Mouse (Mus musculus): ENCODE results near the gene Rd3. TPM values are rescaled to one million over a fixed set of nuclear protein-coding genes. Genes with fewer than 3 reads are reported as not detected.
A peak's percentile ranks its signal among the peaks of the same experiment; 100 is the strongest.

Rd3 gene
- 0.45 and 1.8 TPM in 2 replicates for polyA plus RNA-seq (2014; fragmentation: Nextera tagmentation; extraction: Ambion mirVana)

DNA sequence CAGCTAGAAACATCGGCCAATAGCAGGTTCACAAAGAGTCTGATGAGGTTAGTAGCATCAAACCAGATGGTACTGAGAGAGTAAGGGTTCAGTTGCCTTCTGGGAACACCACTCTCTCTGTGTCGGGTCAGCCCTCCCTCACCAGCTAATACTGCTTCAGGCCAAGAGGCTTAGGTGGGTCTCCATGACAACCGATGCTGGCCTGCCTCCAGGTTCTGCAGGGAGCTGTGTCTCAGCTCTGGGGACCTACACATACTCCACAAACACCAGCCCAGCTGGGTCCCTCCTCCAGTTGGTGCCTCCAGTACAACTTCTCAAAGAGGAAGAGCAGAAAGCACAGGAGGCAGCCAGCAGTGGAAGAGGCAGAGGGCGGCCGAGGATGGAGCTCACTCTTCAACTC lies at the start of gene Rd3:
Rd3 (plus strand) TSS at position 184 of the 400 bp plus-strand sequence.
- DNase-seq = peak; percentile 89
- H3K4me1 ChIP-seq (ENCODE audit: insufficient read depth) = 0 out of 2 replicates have a peak, but pooled peaks cover 10% of the 10 kb centered on the region

DNA sequence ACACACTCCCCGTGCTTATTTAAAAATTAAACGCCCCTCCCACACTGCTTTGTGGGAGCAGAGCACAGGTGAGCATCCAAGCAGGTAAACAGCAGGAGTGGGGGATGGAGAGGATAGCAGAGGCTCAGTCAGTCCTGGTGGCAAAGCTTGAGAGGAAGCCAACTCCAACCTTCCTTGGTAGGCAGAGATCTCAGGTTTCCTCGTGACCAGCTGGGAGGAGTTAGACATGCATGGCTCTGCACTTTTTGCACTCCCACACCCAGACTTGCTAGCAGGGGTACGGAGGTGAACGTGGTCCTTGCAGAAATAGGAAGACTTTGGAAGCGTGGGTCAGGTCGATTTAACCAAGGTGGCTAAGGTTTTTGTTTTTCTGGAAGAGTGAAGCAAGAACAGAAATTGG lies 48.8 kb upstream of the Rd3 start:
- DNase-seq = no peak
- WGBS = 62% methylated on average over 7 of the region's 7 CpGs
- no peak overlapping the region for H3K4me3 ChIP-seq (ENCODE audit: low read depth, low read length)
- ATAC-seq (ENCODE audit: insufficient read depth) = no peak
- H3K4me1 ChIP-seq (ENCODE audit: insufficient read depth) = no peaks in the 10 kb centered on the region
- H3K36me3 ChIP-seq (ENCODE audit: insufficient read depth) = no peaks in the 10 kb centered on the region
- no peak overlapping the region for H3K9ac ChIP-seq
- no peak overlapping the region for H3K4me2 ChIP-seq
- H3K27ac ChIP-seq (ENCODE audit: low read depth) = no peak overlapping the region
- no peaks in the 10 kb centered on the region for H3K9me3 ChIP-seq (ENCODE audit: low read depth, low read length)
- H3K27me3 ChIP-seq (ENCODE audit: insufficient read depth, low read length) = no peaks in the 10 kb centered on the region
- no peak for TF ChIP-seq CTCF (IDR thresholded peaks at IDR 0.05; ENCODE audit: low read depth)

More for the DNA sequence above, at the start of gene Rd3:
- H3K27me3 ChIP-seq (ENCODE audit: insufficient read depth, low read length) = no peaks in the 10 kb centered on the region
- H3K9ac ChIP-seq = no peak within 1 kb of the TSS
- ATAC-seq (ENCODE audit: insufficient read depth) = peak; percentile 78
- no peaks in the 10 kb centered on the region for H3K9me3 ChIP-seq (ENCODE audit: low read depth, low read length)
- no peak for TF ChIP-seq CTCF (IDR thresholded peaks at IDR 0.05; ENCODE audit: low read depth)
- no peak within 1 kb of the TSS for H3K27ac ChIP-seq (ENCODE audit: low read depth)
- no peaks in the 10 kb centered on the region for H3K36me3 ChIP-seq (ENCODE audit: insufficient read depth)
- WGBS = 38% methylated on average over 5 of the region's 5 CpGs
- no peak within 1 kb of the TSS for H3K4me2 ChIP-seq
- H3K4me3 ChIP-seq (ENCODE audit: low read depth, low read length) = no peak within 1 kb of the TSS

DNA sequence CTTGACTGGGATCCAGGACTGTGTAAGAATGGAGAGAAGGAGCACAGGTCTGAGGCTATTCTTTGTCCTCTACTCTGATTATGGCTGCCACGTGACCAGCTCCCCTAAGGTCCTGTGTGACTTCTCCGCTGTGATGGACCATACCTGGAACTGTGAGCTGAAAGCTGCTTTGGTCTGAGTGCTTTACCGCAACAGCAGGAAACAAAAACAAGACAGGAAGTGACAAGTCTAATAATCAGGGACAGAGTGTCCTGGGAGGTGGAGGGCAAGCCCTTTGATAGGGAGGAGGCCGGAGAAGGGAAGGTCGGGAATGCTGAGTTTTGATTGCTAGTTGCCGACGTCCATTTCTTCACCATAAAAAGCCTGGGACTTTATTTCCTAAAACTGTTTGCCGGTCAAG lies 48.1 kb upstream of the Rd3 start:
- TF ChIP-seq CTCF (IDR thresholded peaks at IDR 0.05; ENCODE audit: low read depth) = no peak
- Histone ChIP-seq H3K27ac (ENCODE audit: low read depth) (no peak overlapping the region), H3K4me1 (ENCODE audit: insufficient read depth) (no peaks in the 10 kb centered on the region), H3K4me2 (no peak overlapping the region), H3K4me3 (ENCODE audit: low read depth, low read length) (no peak overlapping the region), H3K36me3 (ENCODE audit: insufficient read depth) (no peaks in the 10 kb centered on the region), H3K9ac (no peak overlapping the region), H3K27me3 (ENCODE audit: insufficient read depth, low read length) (no peaks in the 10 kb centered on the region), H3K9me3 (ENCODE audit: low read depth, low read length) (no peaks in the 10 kb centered on the region)
- ATAC-seq (ENCODE audit: insufficient read depth) = no peak
- DNase-seq = no peak
- WGBS = 65% methylated on average over 8 of the region's 8 CpGs

DNA sequence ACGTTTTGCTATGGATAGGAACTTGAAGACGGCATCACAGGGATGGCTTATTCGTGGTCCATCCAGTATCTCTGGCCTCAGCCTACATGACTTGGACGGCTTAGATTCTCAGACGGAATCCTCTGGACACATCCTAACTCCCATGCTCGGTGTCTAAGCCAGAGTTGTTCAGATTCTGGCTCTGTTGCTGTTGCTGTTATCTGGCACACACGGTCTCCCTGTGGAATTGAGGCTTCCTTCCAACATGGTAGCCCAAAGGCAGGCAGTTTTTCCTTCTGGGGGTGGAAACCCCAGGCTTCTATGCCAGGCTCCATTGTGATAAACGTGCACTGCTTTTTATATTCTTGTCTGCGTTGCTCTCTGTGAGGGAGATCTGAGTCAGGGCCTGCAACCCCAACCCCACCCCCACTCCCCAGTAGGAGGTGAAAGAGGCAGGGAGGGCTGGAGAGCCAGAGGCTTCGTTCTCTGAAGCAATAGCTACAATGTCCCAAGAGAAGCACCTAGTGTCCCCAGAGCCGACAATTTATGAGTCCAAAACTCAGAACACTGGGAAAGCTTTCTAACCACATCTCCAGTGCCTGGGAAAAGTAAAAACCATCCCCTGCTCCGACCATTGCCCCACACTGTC lies 47.2 kb upstream of the Rd3 start:
- 64% methylated on average over 12 of the region's 12 CpGs for WGBS
- H3K27me3 ChIP-seq (ENCODE audit: insufficient read depth, low read length) = no peaks in the 10 kb centered on the region
- H3K9ac ChIP-seq = no peak overlapping the region
- no peak overlapping the region for H3K27ac ChIP-seq (ENCODE audit: low read depth)
- ATAC-seq (ENCODE audit: insufficient read depth) (no peak), DNase-seq (no peak)
- no peaks in the 10 kb centered on the region for H3K4me1 ChIP-seq (ENCODE audit: insufficient read depth)
- no peak overlapping the region for H3K4me2 ChIP-seq
- no peaks in the 10 kb centered on the region for H3K9me3 ChIP-seq (ENCODE audit: low read depth, low read length)
- H3K36me3 ChIP-seq (ENCODE audit: insufficient read depth) = no peaks in the 10 kb centered on the region
- no peak overlapping the region for H3K4me3 ChIP-seq (ENCODE audit: low read depth, low read length)
- TF ChIP-seq CTCF (IDR thresholded peaks at IDR 0.05; ENCODE audit: low read depth) = no peak

DNA sequence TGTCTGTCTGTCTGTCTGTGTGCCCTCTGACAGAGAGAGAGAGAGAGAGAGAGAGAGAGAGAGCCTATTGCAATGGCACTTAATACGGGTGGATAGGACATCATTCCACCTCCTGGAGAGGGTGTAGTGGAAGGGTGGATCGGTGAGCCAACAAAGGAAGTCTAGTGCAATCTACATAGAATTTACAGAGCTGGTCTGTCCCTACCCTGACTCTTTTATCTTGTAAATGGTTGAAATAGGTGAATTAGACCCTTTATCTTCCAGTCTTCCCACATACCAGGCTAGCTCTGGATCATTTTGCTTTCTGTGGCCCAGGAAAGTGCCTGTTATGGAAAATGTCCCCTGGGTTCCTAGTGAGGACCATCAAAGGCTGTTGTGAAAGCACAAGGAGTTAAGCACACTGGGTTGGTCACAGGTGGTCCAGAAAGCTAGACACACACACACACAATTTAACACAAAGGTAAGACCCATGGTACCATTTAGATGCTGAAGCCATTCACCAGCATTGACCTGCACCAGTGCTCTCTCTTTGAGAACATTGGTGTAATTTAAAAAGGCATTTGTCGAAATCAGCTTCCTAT lies 46.6 kb upstream of the Rd3 start:
- Histone ChIP-seq H3K4me2 (no peak overlapping the region), H3K36me3 (ENCODE audit: insufficient read depth) (no peaks in the 10 kb centered on the region), H3K27ac (ENCODE audit: low read depth) (no peak overlapping the region), H3K4me1 (ENCODE audit: insufficient read depth) (no peaks in the 10 kb centered on the region), H3K27me3 (ENCODE audit: insufficient read depth, low read length) (no peaks in the 10 kb centered on the region), H3K4me3 (ENCODE audit: low read depth, low read length) (no peak overlapping the region), H3K9me3 (ENCODE audit: low read depth, low read length) (no peaks in the 10 kb centered on the region), H3K9ac (no peak overlapping the region)
- no peak for DNase-seq
- ATAC-seq (ENCODE audit: insufficient read depth) = no peak
- 71% methylated on average over 3 of the region's 3 CpGs for WGBS
- no peak for TF ChIP-seq CTCF (IDR thresholded peaks at IDR 0.05; ENCODE audit: low read depth)

- H3K9ac ChIP-seq = no peak overlapping the region
- H3K4me2 ChIP-seq = no peak overlapping the region
- no peak for TF ChIP-seq CTCF (IDR thresholded peaks at IDR 0.05; ENCODE audit: low read depth)
- DNase-seq (no peak), ATAC-seq (ENCODE audit: insufficient read depth) (no peak)
- WGBS = 50% methylated on average over 8 of the region's 8 CpGs
- no peaks in the 10 kb centered on the region for H3K27me3 ChIP-seq (ENCODE audit: insufficient read depth, low read length)
- no peak overlapping the region for H3K4me3 ChIP-seq (ENCODE audit: low read depth, low read length)
- H3K36me3 ChIP-seq (ENCODE audit: insufficient read depth) = no peaks in the 10 kb centered on the region
- H3K9me3 ChIP-seq (ENCODE audit: low read depth, low read length) = no peaks in the 10 kb centered on the region
- H3K27ac ChIP-seq (ENCODE audit: low read depth) = no peak overlapping the region
- H3K4me1 ChIP-seq (ENCODE audit: insufficient read depth) = no peaks in the 10 kb centered on the region
These were observed 44.7 kb upstream of the Rd3 start for GRCm38 (mm10) chr1:191932286-191932985.

GRCm38 (mm10) chr1:191932986-191933632 lies 44.1 kb upstream of the Rd3 start:
- Histone ChIP-seq H3K27me3 (ENCODE audit: insufficient read depth, low read length) (no peaks in the 10 kb centered on the region), H3K27ac (ENCODE audit: low read depth) (no peak overlapping the region), H3K36me3 (ENCODE audit: insufficient read depth) (no peaks in the 10 kb centered on the region), H3K9ac (no peak overlapping the region), H3K4me1 (ENCODE audit: insufficient read depth) (no peaks in the 10 kb centered on the region), H3K4me2 (no peak overlapping the region), H3K4me3 (ENCODE audit: low read depth, low read length) (no peak overlapping the region), H3K9me3 (ENCODE audit: low read depth, low read length) (no peaks in the 10 kb centered on the region)
- ATAC-seq (ENCODE audit: insufficient read depth) = no peak
- WGBS = 58% methylated on average over 4 of the region's 4 CpGs
- no peak for TF ChIP-seq CTCF (IDR thresholded peaks at IDR 0.05; ENCODE audit: low read depth)
- no peak for DNase-seq
